Comparison of ENCODE assay signal across 30 mouse cellular contexts in genomic region chr2:31801416-31801815, GRCm38 (mm10). TPM values are rescaled to one million over a fixed set of nuclear protein-coding genes. Genes with fewer than 3 reads are reported as not detected.
DNase-seq lines count a peak whose midpoint lies in the region; ATAC-seq and TF ChIP-seq lines count a peak whose summit lies in the region.
"Had no signal": no experiment of that assay in that cellular context is flagged by ENCODE, and none has a peak within 500 bp of the region (broad histone marks: within the 10 kb centered on the region; RNA-seq: fewer than 3 reads in every experiment).

No protein-coding gene starts in this region.

- no peak for TF ChIP-seq POLR2A in ES-Bruce4 (IDR thresholded peaks at IDR 0.05; ENCODE audit: insufficient read depth, low read length)

- H3K4me2 ChIP-seq in liver, embryonic 11.5 days = no peak overlapping the region
- H3K4me2 ChIP-seq: embryonic facial prominence, embryonic 12.5 days; heart, embryonic 15.5 days; kidney, embryonic 15.5 days; limb, embryonic 12.5 days; liver, embryonic 13.5 days; midbrain, embryonic 12.5 days; neural tube, embryonic 15.5 days had no signal

- ATAC-seq in liver, embryonic 11.5 days (replicated peaks; ENCODE audit: low FRiP score) = no peak
- ATAC-seq: forebrain, postnatal 0 days had no signal

- no peak for TF ChIP-seq CTCF in E14TG2a.4 (conservative IDR thresholded peaks at IDR 0.05; ENCODE audit: low read length)
- no peak for TF ChIP-seq CTCF in ES-Bruce4 (IDR thresholded peaks at IDR 0.05; ENCODE audit: low read depth, low read length)

- DNase-seq in cerebellum, adult 18-20 months = peak; percentile 64 to 73
- peak; percentile 69 to 73 for DNase-seq in cerebellum, postnatal 14 days
- DNase-seq in layer of hippocampus, postnatal 25 days (ENCODE audit: extremely low spot score in 1 of 2, low spot score in 1 of 2) = no peak
- DNase-seq in liver, embryonic 11.5 days (ENCODE audit: low spot score) = no peak
- DNase-seq in frontal cortex, postnatal 10 days (ENCODE audit: low spot score in 2 of 2) = no peak
- DNase-seq: forebrain, postnatal 0 days; kidney, adult 11 months; liver, embryonic 13.5 days; lung, adult 2 months; lung, postnatal 14 days; right cerebral cortex, adult 18-20 months; thymus, adult 18-20 months; thymus, postnatal 4 days had no signal

- H3K27me3 ChIP-seq in E14TG2a.4 (ENCODE audit: insufficient read depth, low read length) (no peaks in the 10 kb centered on the region), ES-Bruce4 (ENCODE audit: control insufficient read depth, insufficient read depth, low read length, poor library complexity, severe bottlenecking) (no peaks in the 10 kb centered on the region)
- H3K27me3 ChIP-seq in liver, embryonic 11.5 days (replicated peaks; ENCODE audit: control insufficient read depth, insufficient read depth, low read length) = no peaks in the 10 kb centered on the region
- H3K27me3 ChIP-seq: embryonic facial prominence, embryonic 12.5 days; heart, embryonic 15.5 days; kidney, embryonic 15.5 days; limb, embryonic 12.5 days; liver, embryonic 13.5 days; midbrain, embryonic 12.5 days; neural tube, embryonic 15.5 days had no signal

- H3K27ac ChIP-seq in ES-Bruce4 (ENCODE audit: insufficient read depth, low read length) = no peak overlapping the region
- no peak overlapping the region for H3K27ac ChIP-seq in liver, embryonic 11.5 days (ENCODE audit: low read depth, low read length)
- H3K27ac ChIP-seq: embryonic facial prominence, embryonic 12.5 days; heart, embryonic 15.5 days; kidney, embryonic 15.5 days; limb, embryonic 12.5 days; liver, embryonic 13.5 days; neural tube, embryonic 15.5 days had no signal

- peaks cover 82% of the 10 kb centered on the region for H3K36me3 ChIP-seq in E14TG2a.4 (ENCODE audit: insufficient read depth, low read length)
- H3K36me3 ChIP-seq in ES-Bruce4 (ENCODE audit: control insufficient read depth, insufficient read depth, low read length, poor library complexity, severe bottlenecking) = no peaks in the 10 kb centered on the region
- H3K36me3 ChIP-seq in liver, embryonic 11.5 days (ENCODE audit: control insufficient read depth, insufficient read depth, low read length) = peaks cover 62% of the 10 kb centered on the region

- H3K4me1 ChIP-seq in E14TG2a.4 (replicated peaks; ENCODE audit: low read depth, low read length) = peaks cover 29% of the 10 kb centered on the region
- H3K4me1 ChIP-seq in ES-Bruce4 (ENCODE audit: control insufficient read depth, insufficient read depth, low read length) = no peaks in the 10 kb centered on the region
- no peaks in the 10 kb centered on the region for H3K4me1 ChIP-seq in liver, embryonic 11.5 days (replicated peaks; ENCODE audit: control insufficient read depth, insufficient read depth, low read length)
- H3K4me1 ChIP-seq: limb, embryonic 12.5 days; liver, embryonic 13.5 days had no signal

- 91% methylated on average over 9 of the region's 9 CpGs for WGBS in liver, embryonic 11.5 days

- H3K9ac ChIP-seq in ES-Bruce4 (ENCODE audit: low read depth, poor library complexity, severe bottlenecking) = peak overlapping the region; percentile 18; the same call in 1 of the 2 replicates
- H3K9ac ChIP-seq in liver, embryonic 11.5 days (ENCODE audit: low read depth, low read length) = no peak overlapping the region
- H3K9ac ChIP-seq: embryonic facial prominence, embryonic 12.5 days; forebrain, postnatal 0 days; heart, embryonic 15.5 days; kidney, embryonic 15.5 days; limb, embryonic 12.5 days; liver, embryonic 13.5 days; midbrain, embryonic 12.5 days; neural tube, embryonic 15.5 days had no signal

- H3K9me3 ChIP-seq in E14TG2a.4 (ENCODE audit: low read length) (no peaks in the 10 kb centered on the region), ES-Bruce4 (replicated peaks; ENCODE audit: control insufficient read depth, insufficient read depth, low read length, poor library complexity, severe bottlenecking) (no peaks in the 10 kb centered on the region)
- H3K9me3 ChIP-seq in liver, embryonic 11.5 days (ENCODE audit: control insufficient read depth, low read length) = no peaks in the 10 kb centered on the region
- H3K9me3 ChIP-seq: embryonic facial prominence, embryonic 12.5 days; heart, embryonic 15.5 days; kidney, embryonic 15.5 days; limb, embryonic 12.5 days; liver, embryonic 13.5 days; midbrain, embryonic 12.5 days; neural tube, embryonic 15.5 days had no signal

- no peak for TF ChIP-seq EP300 in ES-Bruce4 (IDR thresholded peaks at IDR 0.05; ENCODE audit: insufficient read depth, low read depth, low read length)

- H3K4me3 ChIP-seq in E14TG2a.4 (replicated peaks; ENCODE audit: low read length) (peak overlapping the region; percentile 69), ES-Bruce4 (ENCODE audit: low read depth, low read length) (no peak overlapping the region)
- no peak overlapping the region for H3K4me3 ChIP-seq in liver, embryonic 11.5 days (ENCODE audit: low read depth, low read length)
- H3K4me3 ChIP-seq: embryonic facial prominence, embryonic 12.5 days; heart, embryonic 15.5 days; kidney, embryonic 15.5 days; limb, embryonic 12.5 days; liver, embryonic 13.5 days; midbrain, embryonic 12.5 days; neural tube, embryonic 15.5 days had no signal

RNA-seq across cellular contexts. Expression of gene Qrfp, which starts 9.0 kb away (rescaled TPM):
- not detected in 2 replicates for polyA plus RNA-seq in ES-Bruce4 (2011; ENCODE audit: insufficient read depth, insufficient read length, low read depth, missing spikeins)
- total RNA-seq in layer of hippocampus, postnatal 25 days (2021) = not detected
- polyA plus RNA-seq in liver, embryonic 11.5 days (2014; fragmentation: Nextera tagmentation; extraction: Ambion mirVana) = 0.08 TPM in 1 of 2 replicates, not detected in the other
- total RNA-seq: adrenal gland, adult 18-20 months; adrenal gland, postnatal 4 days; gastrocnemius, postnatal 4 days; heart, adult 8-10 months; hematopoietic stem cell, adult 5-6 weeks; layer of hippocampus, postnatal 10 days; left cerebral cortex, adult 8-10 months; megakaryocyte progenitor cell, adult 5-6 weeks had no signal
- polyA plus RNA-seq: neural tube, embryonic 15.5 days; stomach, embryonic 16.5 days had no signal

RNA-seq across cellular contexts. Expression of gene Fibcd1, which starts 44.4 kb away (rescaled TPM):
- polyA plus RNA-seq in ES-Bruce4 (2011; ENCODE audit: insufficient read depth, insufficient read length, low read depth, missing spikeins) = not detected in 2 replicates
- total RNA-seq in layer of hippocampus, postnatal 25 days (2021) = 100 to 1,000 TPM; 115 to 137 TPM
- 0.04 and 0.14 TPM in 2 replicates for polyA plus RNA-seq in liver, embryonic 11.5 days (2014; fragmentation: Nextera tagmentation; extraction: Ambion mirVana)
- total RNA-seq: heart, adult 8-10 months; hematopoietic stem cell, adult 5-6 weeks; megakaryocyte progenitor cell, adult 5-6 weeks had no signal
- polyA plus RNA-seq: heart, embryonic 15.5 days had no signal

Comparison
In these comparisons a context has a peak if more than half of its experiments do, and no peak if none do; other contexts are left out.
1. DNase-seq: peak in cerebellum, adult 18-20 months (2 of 2) and cerebellum, postnatal 14 days (2 of 2); none in layer of hippocampus, postnatal 25 days (0 of 2), liver, embryonic 11.5 days (single experiment) and frontal cortex, postnatal 10 days (0 of 2).